Mouse (Mus musculus): Measurements from ENCODE around the gene Gas6. TPM values are rescaled to one million over a fixed set of nuclear protein-coding genes. Genes with fewer than 3 reads are reported as not detected.

Gene Gas6
- polyA plus RNA-seq, 1 experiment from 2014 or later: 15.9 TPM

GRCm38 (mm10) chr8:13521392-13521791, 27.1 kb upstream of the Gas6 start:
- no peak for ATAC-seq
- H3K4me3 ChIP-seq (replicated peaks): no peak overlapping the region
- no peak overlapping the region for H3K27ac ChIP-seq
- H3K4me2 ChIP-seq (replicated peaks): no peak overlapping the region
- H3K9me3 ChIP-seq: no peaks in the 10 kb centered on the region
- 84% methylated on average over 7 of the region's 7 CpGs for WGBS
- no peaks in the 10 kb centered on the region for H3K4me1 ChIP-seq (replicated peaks)
- H3K36me3 ChIP-seq: no peaks in the 10 kb centered on the region
- H3K27me3 ChIP-seq: no peaks in the 10 kb centered on the region
- no peak overlapping the region for H3K9ac ChIP-seq (replicated peaks)

DNA sequence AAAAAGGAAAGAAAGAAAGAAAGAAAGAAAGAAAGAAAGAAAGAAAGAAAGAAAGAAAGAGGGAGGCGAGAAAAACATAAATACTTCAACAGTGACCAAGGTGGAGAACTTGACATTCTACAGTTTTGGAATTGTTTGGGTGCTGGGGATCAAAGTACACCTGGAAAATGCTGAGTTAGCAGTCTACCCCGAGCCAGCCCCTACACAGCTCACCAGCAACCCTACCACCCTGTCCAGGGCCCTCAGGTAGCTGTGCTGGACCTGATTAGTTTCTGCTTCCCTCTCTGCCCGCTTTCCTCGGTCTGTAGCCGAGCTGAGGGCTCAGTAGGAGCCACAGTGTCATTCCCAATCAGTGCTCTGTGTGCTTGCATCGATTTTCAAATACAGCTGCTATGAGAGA, 26.1 kb upstream of the Gas6 start:
- WGBS: 67% methylated on average over 6 of the region's 6 CpGs

DNA sequence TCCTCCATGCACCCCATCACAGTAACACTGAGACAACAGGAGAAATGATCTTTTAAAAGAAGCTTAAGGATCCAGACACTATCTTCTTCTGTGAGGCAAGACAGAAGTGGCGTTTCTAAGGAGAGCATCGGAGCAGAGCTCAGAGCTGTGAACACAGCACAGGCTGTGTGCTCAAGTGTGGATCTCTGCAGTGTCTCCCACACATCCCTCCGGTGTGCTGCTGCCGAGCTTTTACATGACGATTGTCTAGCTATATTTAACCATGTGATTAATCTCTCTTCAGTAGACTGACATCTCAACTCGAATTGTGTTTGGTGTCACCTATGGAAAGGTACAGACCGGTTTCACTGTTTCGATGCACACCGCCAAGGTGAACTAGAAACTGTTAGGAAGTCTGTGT, 25.2 kb upstream of the Gas6 start:
- Histone ChIP-seq H3K27ac (no peak overlapping the region), H3K27me3 (no peaks in the 10 kb centered on the region), H3K4me3 (replicated peaks) (no peak overlapping the region), H3K9me3 (no peaks in the 10 kb centered on the region), H3K4me2 (replicated peaks) (no peak overlapping the region), H3K4me1 (replicated peaks) (no peaks in the 10 kb centered on the region), H3K9ac (replicated peaks) (no peak overlapping the region), H3K36me3 (no peaks in the 10 kb centered on the region)
- ATAC-seq: no peak
- WGBS: 92% methylated on average over 9 of the region's 9 CpGs

More for the DNA sequence above, 26.1 kb upstream of the Gas6 start:
- no peak for ATAC-seq
- no peak overlapping the region for H3K9ac ChIP-seq (replicated peaks)
- no peaks in the 10 kb centered on the region for H3K4me1 ChIP-seq (replicated peaks)
- H3K27me3 ChIP-seq: no peaks in the 10 kb centered on the region
- H3K36me3 ChIP-seq: no peaks in the 10 kb centered on the region
- H3K4me2 ChIP-seq (replicated peaks): no peak overlapping the region
- H3K27ac ChIP-seq: no peak overlapping the region
- no peak overlapping the region for H3K4me3 ChIP-seq (replicated peaks)
- no peaks in the 10 kb centered on the region for H3K9me3 ChIP-seq

DNA sequence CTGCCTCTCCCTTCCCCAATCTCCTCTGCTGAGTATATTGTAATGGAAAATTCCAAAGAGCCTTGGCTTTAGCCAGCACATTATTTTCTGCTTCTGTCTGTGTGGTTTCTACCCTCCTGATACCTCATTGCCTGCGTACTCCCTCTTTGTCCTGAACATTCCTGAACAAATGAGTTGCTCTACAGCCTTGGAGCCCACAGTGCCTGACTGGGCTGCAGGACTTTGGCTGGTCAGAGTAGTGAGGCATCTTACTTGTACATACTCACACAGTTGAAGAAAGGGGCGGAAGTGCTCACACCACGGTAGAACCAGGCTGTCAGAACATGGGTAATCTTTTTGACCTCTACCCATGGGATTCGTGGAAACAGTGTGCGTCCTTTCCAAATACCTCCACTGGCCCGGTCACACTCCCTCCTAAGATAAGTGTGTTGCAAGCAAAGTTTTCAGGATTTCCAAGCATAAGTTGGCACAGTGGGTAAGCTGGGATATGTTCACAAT, 23.0 kb upstream of the Gas6 start:
- H3K4me2 ChIP-seq (replicated peaks): no peak overlapping the region
- no peaks in the 10 kb centered on the region for H3K9me3 ChIP-seq
- no peak overlapping the region for H3K4me3 ChIP-seq (replicated peaks)
- 85% methylated on average over 6 of the region's 6 CpGs for WGBS
- ATAC-seq: no peak
- no peaks in the 10 kb centered on the region for H3K4me1 ChIP-seq (replicated peaks)
- no peak overlapping the region for H3K27ac ChIP-seq
- no peaks in the 10 kb centered on the region for H3K27me3 ChIP-seq
- H3K9ac ChIP-seq (replicated peaks): no peak overlapping the region
- H3K36me3 ChIP-seq: no peaks in the 10 kb centered on the region

DNA sequence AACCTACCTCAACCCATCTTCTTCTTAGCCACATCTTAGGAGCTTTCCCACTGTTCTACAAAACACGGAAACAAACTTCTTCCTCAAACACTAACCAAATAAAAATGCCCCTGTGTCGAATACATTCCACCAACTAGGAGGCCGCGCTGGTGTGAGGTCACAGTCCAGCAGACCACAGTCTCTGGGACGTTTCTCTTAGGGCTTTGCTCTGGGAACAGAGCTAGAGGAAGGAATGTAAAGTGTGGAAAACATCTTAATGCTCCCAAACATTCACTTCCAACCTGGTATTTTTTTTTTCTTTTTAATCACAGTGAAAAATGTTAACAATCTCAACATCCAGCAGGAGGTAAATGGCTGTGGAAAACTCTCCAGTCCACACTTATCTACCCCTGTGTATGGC, 22.4 kb upstream of the Gas6 start:
- no peaks in the 10 kb centered on the region for H3K36me3 ChIP-seq
- 90% methylated on average over 5 of the region's 5 CpGs for WGBS
- H3K9ac ChIP-seq (replicated peaks): no peak overlapping the region
- ATAC-seq: no peak
- no peak overlapping the region for H3K4me3 ChIP-seq (replicated peaks)
- H3K27ac ChIP-seq: no peak overlapping the region
- H3K4me2 ChIP-seq (replicated peaks): no peak overlapping the region
- H3K9me3 ChIP-seq: no peaks in the 10 kb centered on the region
- H3K27me3 ChIP-seq: no peaks in the 10 kb centered on the region
- no peaks in the 10 kb centered on the region for H3K4me1 ChIP-seq (replicated peaks)

DNA sequence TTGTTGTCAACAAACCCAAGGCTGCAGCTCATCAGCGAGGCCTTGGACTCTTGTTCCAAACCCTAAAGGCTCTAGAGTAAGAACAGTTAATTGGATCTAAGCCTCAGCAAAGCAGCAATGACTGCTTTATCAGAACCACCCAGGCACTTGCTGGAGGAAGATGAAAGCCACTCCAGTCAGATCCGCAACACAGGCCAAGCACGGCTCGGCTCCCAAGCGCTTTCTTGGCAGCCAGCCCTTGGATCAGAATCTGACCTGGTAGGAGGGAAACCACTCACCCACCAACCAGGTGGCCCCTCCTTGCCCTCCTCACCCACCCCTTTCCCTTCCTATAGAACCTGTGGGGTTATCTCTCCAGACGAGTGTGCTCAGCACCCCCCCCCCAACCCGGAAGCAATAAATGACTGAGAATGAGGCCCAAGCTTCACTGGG, 21.7 kb upstream of the Gas6 start:
- Histone ChIP-seq H3K4me3 (replicated peaks) (no peak overlapping the region), H3K4me1 (replicated peaks) (no peaks in the 10 kb centered on the region), H3K27me3 (no peaks in the 10 kb centered on the region), H3K4me2 (replicated peaks) (no peak overlapping the region), H3K9ac (replicated peaks) (no peak overlapping the region), H3K9me3 (no peaks in the 10 kb centered on the region), H3K27ac (no peak overlapping the region), H3K36me3 (no peaks in the 10 kb centered on the region)
- ATAC-seq: no peak
- WGBS: 88% methylated on average over 7 of the region's 7 CpGs

DNA sequence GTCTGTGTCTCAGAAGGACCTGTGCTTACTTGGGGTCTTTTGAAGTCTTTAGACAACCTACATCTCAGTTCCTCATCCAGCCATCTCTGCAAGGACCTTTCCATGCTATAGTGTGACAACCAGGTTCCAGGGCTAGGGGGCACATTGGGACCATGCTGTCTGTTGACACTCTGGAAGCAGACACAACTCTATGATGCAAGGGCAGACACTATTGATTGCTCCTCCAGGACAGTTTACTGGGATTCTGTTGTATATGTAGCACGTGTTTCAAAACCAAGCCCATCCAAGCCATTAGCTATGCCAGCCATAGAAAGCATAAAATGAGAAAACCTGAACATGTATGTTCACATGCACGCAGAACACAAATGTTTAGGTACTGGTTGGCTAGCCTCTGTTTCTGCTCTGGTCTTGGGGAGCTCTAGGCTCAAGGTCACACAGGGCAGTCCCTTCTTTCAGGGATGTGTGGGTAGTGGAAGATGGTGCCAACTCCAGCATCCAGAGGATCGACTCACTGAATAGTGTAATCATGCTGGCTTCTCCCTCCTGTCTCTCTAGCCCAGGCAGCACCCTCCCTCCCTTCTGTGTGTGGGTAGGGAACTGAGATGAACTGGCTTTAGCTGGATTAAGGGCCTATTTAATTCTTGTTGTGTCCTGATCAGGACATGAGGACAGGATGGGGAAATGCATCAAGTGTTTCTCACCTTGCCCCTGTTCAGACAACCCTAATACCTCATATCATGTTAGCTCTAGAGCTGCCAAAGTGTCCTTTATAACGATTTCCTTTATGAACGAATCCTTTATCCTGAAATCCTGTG, 19.5 kb upstream of the Gas6 start:
- Histone ChIP-seq H3K9ac (replicated peaks) (no peak overlapping the region), H3K36me3 (no peaks in the 10 kb centered on the region), H3K27me3 (no peaks in the 10 kb centered on the region), H3K27ac (no peak overlapping the region), H3K9me3 (no peaks in the 10 kb centered on the region), H3K4me2 (replicated peaks) (no peak overlapping the region), H3K4me3 (replicated peaks) (no peak overlapping the region), H3K4me1 (replicated peaks) (no peaks in the 10 kb centered on the region)
- 82% methylated on average over 5 of the region's 5 CpGs for whole genome bisulfite sequencing
- ATAC-seq: no peak

GRCm38 (mm10) chr8:13512677-13513076, 18.4 kb upstream of the Gas6 start:
- Histone ChIP-seq H3K4me2 (replicated peaks) (no peak overlapping the region), H3K4me3 (replicated peaks) (no peak overlapping the region), H3K36me3 (no peaks in the 10 kb centered on the region), H3K27me3 (no peaks in the 10 kb centered on the region), H3K9me3 (no peaks in the 10 kb centered on the region), H3K9ac (replicated peaks) (no peak overlapping the region), H3K4me1 (replicated peaks) (no peaks in the 10 kb centered on the region), H3K27ac (no peak overlapping the region)
- 87% methylated on average over 6 of the region's 6 CpGs for whole genome bisulfite sequencing
- ATAC-seq: no peak

DNA sequence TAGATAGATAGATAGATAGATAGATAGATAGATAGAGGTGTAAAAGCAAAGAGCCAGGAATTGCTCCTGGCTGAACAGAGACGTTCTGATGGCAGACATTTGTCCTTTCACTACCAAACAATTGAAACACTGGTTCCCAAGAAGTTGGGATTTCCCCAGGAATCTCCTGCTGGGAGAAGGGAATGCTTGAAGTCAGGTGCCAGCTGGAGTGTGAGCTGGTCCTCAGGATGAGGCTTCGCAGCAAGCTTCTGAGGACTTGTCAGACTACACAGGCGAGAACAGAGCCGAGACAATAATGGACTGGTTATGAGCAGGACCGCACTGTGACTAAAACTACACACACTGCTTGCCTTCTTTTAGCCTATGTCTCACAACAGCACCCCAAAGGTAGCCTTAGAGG, 17.7 kb upstream of the Gas6 start:
- Histone ChIP-seq H3K4me1 (replicated peaks) (no peaks in the 10 kb centered on the region), H3K4me3 (replicated peaks) (no peak overlapping the region), H3K9me3 (no peaks in the 10 kb centered on the region), H3K36me3 (no peaks in the 10 kb centered on the region), H3K27me3 (no peaks in the 10 kb centered on the region), H3K4me2 (replicated peaks) (no peak overlapping the region), H3K27ac (no peak overlapping the region), H3K9ac (replicated peaks) (no peak overlapping the region)
- 72% methylated on average over 5 of the region's 5 CpGs for WGBS
- no peak for ATAC-seq

GRCm38 (mm10) chr8:13507284-13507937, 13.1 kb upstream of the Gas6 start:
- Histone ChIP-seq H3K4me1 (replicated peaks) (no peaks in the 10 kb centered on the region), H3K36me3 (no peaks in the 10 kb centered on the region), H3K4me2 (replicated peaks) (no peak overlapping the region), H3K4me3 (replicated peaks) (no peak overlapping the region), H3K9ac (replicated peaks) (no peak overlapping the region), H3K9me3 (no peaks in the 10 kb centered on the region), H3K27me3 (no peaks in the 10 kb centered on the region), H3K27ac (no peak overlapping the region)
- WGBS: 89% methylated on average over 3 of the region's 3 CpGs
- ATAC-seq: no peak

DNA sequence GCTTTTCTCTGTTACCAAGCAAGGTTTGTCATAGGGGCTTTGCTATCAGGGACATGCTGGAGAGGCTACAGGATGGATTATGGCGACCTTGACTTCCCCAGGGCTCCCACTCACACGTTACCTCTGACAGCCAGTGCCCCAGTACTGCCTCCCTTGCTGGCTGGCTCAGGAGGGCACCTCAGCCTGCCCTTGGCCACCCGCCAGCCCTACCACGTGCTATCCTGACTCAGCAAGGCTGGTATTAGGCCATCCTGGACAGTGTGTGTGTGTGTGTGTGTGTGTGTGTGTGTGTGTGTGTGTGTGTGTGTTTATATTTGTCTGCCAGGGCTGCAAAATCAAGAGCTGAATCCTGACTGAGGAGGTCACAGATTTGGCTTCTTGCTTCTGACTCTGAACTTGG, 12.6 kb upstream of the Gas6 start:
- no peak overlapping the region for H3K4me3 ChIP-seq (replicated peaks)
- H3K9me3 ChIP-seq: no peaks in the 10 kb centered on the region
- H3K4me2 ChIP-seq (replicated peaks): no peak overlapping the region
- H3K4me1 ChIP-seq (replicated peaks): no peaks in the 10 kb centered on the region
- no peak for ATAC-seq
- no peaks in the 10 kb centered on the region for H3K36me3 ChIP-seq
- H3K27ac ChIP-seq: no peak overlapping the region
- no peaks in the 10 kb centered on the region for H3K27me3 ChIP-seq
- no peak overlapping the region for H3K9ac ChIP-seq (replicated peaks)
- WGBS: 52% methylated on average over 4 of the region's 4 CpGs

- no peaks in the 10 kb centered on the region for H3K9me3 ChIP-seq
- no peak overlapping the region for H3K4me2 ChIP-seq (replicated peaks)
- ATAC-seq: no peak
- no peaks in the 10 kb centered on the region for H3K27me3 ChIP-seq
- no peak overlapping the region for H3K4me3 ChIP-seq (replicated peaks)
- no peak overlapping the region for H3K9ac ChIP-seq (replicated peaks)
- no peak overlapping the region for H3K27ac ChIP-seq
- no peaks in the 10 kb centered on the region for H3K36me3 ChIP-seq
- H3K4me1 ChIP-seq (replicated peaks): no peaks in the 10 kb centered on the region
These were observed 10.8 kb upstream of the Gas6 start for GRCm38 (mm10) chr8:13504894-13505674.

Measured in midbrain, embryonic 13.5 days (tissue).